Mouse (Mus musculus) liver, embryonic 12.5 days (tissue): ENCODE results near the gene Fundc2. TPM values are rescaled to one million over a fixed set of nuclear protein-coding genes. Genes with fewer than 3 reads are reported as not detected.

Experiments used
- polyA plus RNA-seq: library from polyadenylated mRNA; unstranded; fragments of >200 nt; fragmentation: Nextera tagmentation; extraction: Ambion mirVana; gene quantifications from 2 replicates; pipeline ENCODE4 v1.2.1, GENCODE M21; 2016

Fundc2 gene
- polyA plus RNA-seq, 1 experiment from 2014 or later, result 37.2 TPM

Other genes starting within 250 kb of the Fundc2 start
- not detected in 2 replicates for gene Smim9, start 218.6 kb upstream of the Fundc2 start, polyA plus RNA-seq
- gene F8, start 216 bp downstream of the Fundc2 start, polyA plus RNA-seq, result 0.62 and 1.1 TPM in 2 replicates
- gene Cmc4, start 34.2 kb downstream of the Fundc2 start, polyA plus RNA-seq, result 16.3 and 16.9 TPM in 2 replicates
- gene Mtcp1, start 34.2 kb downstream of the Fundc2 start, polyA plus RNA-seq, result 6.3 TPM in 2 replicates
- gene Brcc3, start 34.2 kb downstream of the Fundc2 start, polyA plus RNA-seq, result 46.3 and 47.8 TPM in 2 replicates
- 133 and 138 TPM in 2 replicates for gene Vbp1, start 131.9 kb downstream of the Fundc2 start, polyA plus RNA-seq
- gene Rab39b, start 195.8 kb downstream of the Fundc2 start, polyA plus RNA-seq, result 0.17 and 0.18 TPM in 2 replicates